Mouse (Mus musculus): ENCODE results near the gene Ifnb1.

The Ifnb1 gene

GRCm38 (mm10) chr4:88501247-88501646 lies 21.3 kb downstream of the Ifnb1 start:
- DNase-seq (ENCODE audit: low spot score): no peak

GRCm38 (mm10) chr4:88496321-88497018 lies 26.1 kb downstream of the Ifnb1 start:
- DNase-seq (ENCODE audit: low spot score): no peak

GRCm38 (mm10) chr4:88489622-88490021 lies 33.0 kb downstream of the Ifnb1 start:
- DNase-seq (ENCODE audit: low spot score): no peak

- no peak for DNase-seq (ENCODE audit: low spot score)
Measured at GRCm38 (mm10) chr4:88488107-88488506, 34.5 kb downstream of the Ifnb1 start.

GRCm38 (mm10) chr4:88480130-88480529 lies 42.4 kb downstream of the Ifnb1 start:
- DNase-seq (ENCODE audit: low spot score): no peak

- no peak for DNase-seq (ENCODE audit: low spot score)
Measured at GRCm38 (mm10) chr4:88478809-88479186, 43.8 kb downstream of the Ifnb1 start.

GRCm38 (mm10) chr4:88478177-88478808 lies 44.3 kb downstream of the Ifnb1 start:
- no peak for DNase-seq (ENCODE audit: low spot score)

GRCm38 (mm10) chr4:88476511-88477210 lies 45.9 kb downstream of the Ifnb1 start:
- DNase-seq (ENCODE audit: low spot score): no peak

- DNase-seq (ENCODE audit: low spot score): no peak
Measured at GRCm38 (mm10) chr4:88476084-88476483, 46.5 kb downstream of the Ifnb1 start.
